Mouse (Mus musculus) heart, adult 2 months (tissue): ENCODE measurements around the gene Prdx1.

Experiments used
- CTCF ChIP-seq: fragments of 200-600 bp; IDR thresholded peaks from 2 replicates; pipeline ENCODE4 v1.8.1; 2022; ENCODE audit warnings: antibody characterized with exemption, mild to moderate bottlenecking, moderate library complexity
- EP300 ChIP-seq: fragments of 200-500 bp; IDR thresholded peaks from 2 replicates; pipeline ENCODE4 v1.6.1; 2011; ENCODE audit warnings: low read depth, low read length, control low read depth; ENCODE audit not compliant: insufficient read depth

GRCm38 (mm10) chr4:116734996-116735395 is 49.7 kb downstream of the Prdx1 start:
- TF ChIP-seq CTCF (no peak), EP300 (no peak)
